Mouse (Mus musculus) lung, embryonic 16.5 days (tissue): Measurements from ENCODE around the gene Smtnl2. TPM values are rescaled to one million over a fixed set of nuclear protein-coding genes. Genes with fewer than 3 reads are reported as not detected.

ENCODE experiments used
- ATAC-seq: fragments of 200-750 bp; cut with Nextera tagmentation; 2 replicates; pipeline ENCODE4 v1.8.0; 2017; ENCODE audit warnings: low read depth, mild to moderate bottlenecking, moderate library complexity
- H3K27ac ChIP-seq: fragments of 300-500 bp; sonication (generic); 2 replicates; pipeline ENCODE4 v1.5.1; 2014; ENCODE audit warnings: mild to moderate bottlenecking, control low read depth, low read length
- H3K27me3 ChIP-seq: fragments of 300-500 bp; sonication (generic); 2 replicates; pipeline ENCODE4 v1.6.1; 2014; ENCODE audit warnings: low read depth, low read length, mixed read lengths; ENCODE audit not compliant: control insufficient read depth, insufficient read depth
- H3K36me3 ChIP-seq: fragments of 300-500 bp; sonication (generic); 2 replicates; pipeline ENCODE4 v1.6.1; 2014; ENCODE audit warnings: low read length; ENCODE audit not compliant: control insufficient read depth, insufficient read depth
- H3K4me1 ChIP-seq: fragments of 300-500 bp; sonication (generic); replicated peaks from 2 replicates; pipeline ENCODE4 v1.6.1; 2014; ENCODE audit warnings: low read length, mixed read lengths; ENCODE audit not compliant: control insufficient read depth, insufficient read depth
- H3K4me2 ChIP-seq: fragments of 300-500 bp; sonication (generic); 2 replicates; pipeline ENCODE4 v1.6.1; 2014; ENCODE audit warnings: low read depth, low read length, control low read depth
- H3K4me3 ChIP-seq: fragments of 300-500 bp; sonication (generic); 2 replicates; pipeline ENCODE4 v1.5.1; 2014; ENCODE audit warnings: mild to moderate bottlenecking, low read length, control low read depth
- H3K9ac ChIP-seq: fragments of 300-500 bp; sonication (generic); 2 replicates; pipeline ENCODE4 v1.6.1; 2014; ENCODE audit warnings: low read length, control low read depth
- H3K9me3 ChIP-seq: fragments of 300-500 bp; sonication (generic); 2 replicates; pipeline ENCODE4 v1.6.1; 2016; ENCODE audit warnings: low read length; ENCODE audit not compliant: control insufficient read depth
- WGBS: fragments of 180-500 bp; shearing (Covaris S2); extraction: QIAGEN DNeasy Blood & Tissue Kit; methylation state at CpG from one replicate; pipeline ENCODE4 v1.1.7; 2014; 5-methylcytosine and 5-hydroxymethylcytosine counted together
- polyA plus RNA-seq: library from polyadenylated mRNA; unstranded; fragments of >200 nt; fragmentation: Nextera tagmentation; extraction: Ambion mirVana; gene quantifications from 2 replicates; pipeline ENCODE4 v1.2.1, GENCODE M21; 2015

The Smtnl2 gene
- polyA plus RNA-seq, 1 experiment from 2014 or later, result 136 TPM

GRCm38 (mm10) chr11:72429288-72429690, 17.8 kb upstream of the Smtnl2 start:
- 42% methylated on average over 7 of the region's 7 CpGs for WGBS
- Histone ChIP-seq H3K4me1 (no peaks in the 10 kb centered on the region), H3K4me3 (peak overlapping the region; percentile 22; the same call in 1 of the 2 replicates), H3K9ac (peak overlapping the region; percentile 14; the same call in 1 of the 2 replicates), H3K4me2 (peak overlapping the region; percentile 37; the same call in 1 of the 2 replicates), H3K36me3 (no peaks in the 10 kb centered on the region), H3K9me3 (no peaks in the 10 kb centered on the region), H3K27ac (peak overlapping the region; percentile 47; the same call in 1 of the 2 replicates), H3K27me3 (no peaks in the 10 kb centered on the region)
- ATAC-seq, result peak; percentile 89

DNA sequence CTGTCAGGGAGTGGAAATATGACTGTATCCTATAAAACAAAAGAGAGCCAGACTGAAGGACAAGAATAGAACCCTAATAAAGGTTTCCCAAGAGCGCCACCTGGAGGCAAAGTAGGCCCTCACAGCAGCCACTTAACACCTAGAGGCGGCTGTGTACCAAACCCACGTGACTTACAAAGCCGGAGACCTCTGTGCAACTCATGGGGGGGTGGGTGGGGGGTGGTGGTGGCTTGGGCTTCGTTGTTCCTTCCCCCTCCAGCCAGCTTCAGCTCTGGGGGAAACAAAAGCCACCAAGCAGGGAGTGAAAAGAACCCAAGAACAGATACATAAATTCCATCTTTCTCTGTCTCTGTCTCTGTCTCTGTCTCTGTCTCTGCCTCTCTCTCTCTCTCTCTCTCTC, 17.2 kb upstream of the Smtnl2 start:
- Histone ChIP-seq H3K9me3 (no peaks in the 10 kb centered on the region), H3K4me2 (peak overlapping the region; percentile 37; the same call in 1 of the 2 replicates), H3K9ac (no peak overlapping the region), H3K36me3 (no peaks in the 10 kb centered on the region), H3K27me3 (no peaks in the 10 kb centered on the region), H3K4me1 (no peaks in the 10 kb centered on the region), H3K27ac (no peak overlapping the region), H3K4me3 (no peak overlapping the region)
- ATAC-seq, result peak; percentile 84
- WGBS, result 4% methylated on average over 5 of the region's 5 CpGs

GRCm38 (mm10) chr11:72426884-72427283, 15.4 kb upstream of the Smtnl2 start:
- no peak for ATAC-seq
- Histone ChIP-seq H3K27ac (no peak overlapping the region), H3K4me2 (no peak overlapping the region), H3K36me3 (no peaks in the 10 kb centered on the region), H3K4me3 (no peak overlapping the region), H3K9ac (no peak overlapping the region), H3K27me3 (no peaks in the 10 kb centered on the region), H3K4me1 (no peaks in the 10 kb centered on the region), H3K9me3 (no peaks in the 10 kb centered on the region)

DNA sequence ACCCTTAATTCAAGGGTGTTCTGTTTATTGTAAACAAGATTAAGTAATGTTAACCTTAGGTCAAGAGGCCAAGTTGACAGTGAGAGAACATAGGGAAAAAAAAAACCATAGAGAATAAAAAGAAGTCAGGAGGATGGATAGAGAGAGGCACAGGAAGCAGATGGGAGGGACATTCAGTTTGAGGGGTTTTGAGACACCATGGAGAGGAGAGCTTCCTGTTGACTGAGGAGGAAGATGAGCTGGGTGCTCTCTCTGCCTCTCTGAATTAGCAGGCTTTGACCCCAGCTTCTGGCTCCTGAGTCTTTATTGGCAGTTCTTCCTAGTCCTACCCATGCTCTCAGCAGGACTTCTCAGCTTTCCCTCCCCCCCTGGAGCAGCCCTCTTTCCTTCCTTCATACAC, 13.7 kb upstream of the Smtnl2 start:
- Histone ChIP-seq H3K27ac (no peak overlapping the region), H3K4me1 (no peaks in the 10 kb centered on the region), H3K36me3 (no peaks in the 10 kb centered on the region), H3K9ac (no peak overlapping the region), H3K4me2 (no peak overlapping the region), H3K27me3 (no peaks in the 10 kb centered on the region), H3K9me3 (no peaks in the 10 kb centered on the region), H3K4me3 (no peak overlapping the region)
- no peak for ATAC-seq

GRCm38 (mm10) chr11:72423686-72424085, 12.2 kb upstream of the Smtnl2 start:
- WGBS, result 73% methylated on average over 4 of the region's 4 CpGs
- H3K4me2 ChIP-seq, result no peak overlapping the region
- H3K9ac ChIP-seq, result no peak overlapping the region
- no peaks in the 10 kb centered on the region for H3K27me3 ChIP-seq
- no peaks in the 10 kb centered on the region for H3K36me3 ChIP-seq
- no peaks in the 10 kb centered on the region for H3K4me1 ChIP-seq
- no peak for ATAC-seq
- H3K4me3 ChIP-seq, result no peak overlapping the region
- no peak overlapping the region for H3K27ac ChIP-seq
- H3K9me3 ChIP-seq, result no peaks in the 10 kb centered on the region

DNA sequence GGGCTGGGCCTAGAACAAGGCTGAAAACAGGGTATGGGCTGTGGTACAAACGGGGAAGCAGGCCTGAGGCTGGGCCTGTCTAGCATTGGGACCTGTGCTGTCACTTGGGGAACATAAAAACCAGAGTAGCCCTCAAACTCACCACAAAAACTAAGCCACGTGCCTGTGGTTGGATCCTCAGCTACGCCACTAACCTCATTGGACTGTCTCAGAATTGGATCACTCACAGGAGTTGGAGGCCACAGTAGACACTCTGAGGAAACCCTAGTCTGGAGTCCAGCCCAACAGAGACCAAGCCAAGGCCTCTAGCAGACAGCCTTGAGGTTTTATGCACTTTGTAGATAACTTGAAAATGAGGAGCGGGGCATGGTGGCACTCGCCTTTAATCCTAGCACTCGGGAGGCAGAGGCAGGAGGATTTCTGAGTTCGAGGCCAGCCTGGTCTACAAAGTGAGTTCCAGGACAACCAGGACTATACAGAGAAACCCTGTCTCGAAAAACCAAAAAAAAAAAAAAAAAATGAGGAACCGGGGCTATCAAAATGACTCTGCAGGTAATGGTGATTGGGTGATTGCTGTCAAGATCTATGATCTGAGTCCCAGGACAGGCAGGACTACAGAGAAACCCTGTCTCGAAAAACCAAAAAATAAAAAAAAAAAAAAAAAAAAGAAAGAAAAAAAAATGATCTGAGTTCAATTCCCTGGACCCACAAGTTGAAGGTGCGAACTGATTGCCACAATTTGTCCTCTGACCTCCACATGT, 10.2 kb upstream of the Smtnl2 start:
- Histone ChIP-seq H3K27me3 (no peaks in the 10 kb centered on the region), H3K9ac (no peak overlapping the region), H3K4me3 (no peak overlapping the region), H3K9me3 (no peaks in the 10 kb centered on the region), H3K36me3 (no peaks in the 10 kb centered on the region), H3K4me1 (no peaks in the 10 kb centered on the region; the same call in 1 of the 2 replicates), H3K4me2 (no peak overlapping the region), H3K27ac (no peak overlapping the region)
- WGBS, result 92% methylated on average over 11 of the region's 11 CpGs
- no peak for ATAC-seq

DNA sequence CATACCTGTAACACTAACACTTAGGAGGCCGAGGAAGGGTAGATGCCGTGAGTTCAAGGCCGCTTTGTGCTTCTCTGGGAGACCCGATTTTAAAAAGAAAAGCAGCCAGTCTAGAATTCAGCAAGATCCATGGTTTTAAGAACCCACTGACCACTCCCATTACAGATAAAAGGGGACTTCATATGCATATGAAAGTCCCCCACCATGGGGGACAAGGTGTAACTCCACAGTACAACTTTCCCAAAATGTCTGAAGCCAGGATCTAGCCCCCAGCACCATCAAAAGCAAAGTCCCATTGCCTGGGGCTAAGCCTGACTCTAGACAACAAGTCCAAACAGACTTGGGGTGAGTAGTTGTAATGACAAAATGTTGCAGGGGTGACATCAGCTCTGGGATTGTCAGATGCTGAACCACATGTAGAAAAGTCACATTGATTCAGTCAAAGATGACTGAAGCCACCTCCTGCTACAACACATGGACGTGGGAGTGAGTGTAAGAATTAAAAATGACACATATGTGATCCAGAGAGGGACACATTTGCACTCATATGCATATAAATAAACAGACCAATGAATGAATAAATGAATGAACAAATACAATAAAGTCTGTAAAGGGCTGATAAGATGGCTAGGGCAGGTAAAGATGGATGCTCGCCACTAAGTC, 9.1 kb upstream of the Smtnl2 start:
- WGBS, result 84% methylated on average over 6 of the region's 6 CpGs
- no peak for ATAC-seq

DNA sequence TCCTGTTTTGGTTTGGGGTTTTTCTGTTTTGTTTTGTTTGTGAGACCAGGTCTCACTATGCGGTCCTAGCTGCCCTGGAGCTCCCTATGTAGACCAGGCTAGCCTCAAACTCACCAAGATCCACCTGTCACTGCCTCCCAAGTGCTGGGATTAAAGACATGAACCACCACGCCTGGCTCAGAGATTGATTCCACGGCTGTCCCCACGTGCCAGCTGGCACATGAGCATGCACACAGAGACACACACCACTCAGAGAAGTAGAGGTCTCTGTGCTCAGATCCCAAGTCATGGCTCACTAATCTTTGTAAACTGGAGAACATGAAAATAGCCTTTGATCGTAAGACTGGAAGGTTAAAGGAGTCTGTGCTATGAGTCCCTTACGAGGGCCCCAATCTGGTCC, 7.5 kb upstream of the Smtnl2 start:
- no peak for ATAC-seq

More for the DNA sequence above, 9.1 kb upstream of the Smtnl2 start:
- no peak overlapping the region for H3K9ac ChIP-seq
- H3K4me2 ChIP-seq, result no peak overlapping the region
- H3K9me3 ChIP-seq, result no peaks in the 10 kb centered on the region
- H3K36me3 ChIP-seq, result no peaks in the 10 kb centered on the region
- peaks cover 6% of the 10 kb centered on the region for H3K4me1 ChIP-seq
- H3K27ac ChIP-seq, result no peak overlapping the region
- H3K27me3 ChIP-seq, result no peaks in the 10 kb centered on the region
- H3K4me3 ChIP-seq, result no peak overlapping the region

GRCm38 (mm10) chr11:72418227-72418626, 6.7 kb upstream of the Smtnl2 start:
- no peak overlapping the region for H3K9ac ChIP-seq
- H3K9me3 ChIP-seq, result no peaks in the 10 kb centered on the region
- 58% methylated on average over 8 of the region's 8 CpGs for whole genome bisulfite sequencing
- H3K27ac ChIP-seq, result no peak overlapping the region
- ATAC-seq, result no peak
- H3K4me1 ChIP-seq, result peaks cover 9% of the 10 kb centered on the region
- no peak overlapping the region for H3K4me3 ChIP-seq
- no peaks in the 10 kb centered on the region for H3K36me3 ChIP-seq
- H3K27me3 ChIP-seq, result no peaks in the 10 kb centered on the region
- no peak overlapping the region for H3K4me2 ChIP-seq

More for the DNA sequence above, 7.5 kb upstream of the Smtnl2 start:
- H3K27ac ChIP-seq, result no peak overlapping the region
- no peak overlapping the region for H3K9ac ChIP-seq
- H3K4me3 ChIP-seq, result no peak overlapping the region
- no peaks in the 10 kb centered on the region for H3K36me3 ChIP-seq
- peaks cover 6% of the 10 kb centered on the region for H3K4me1 ChIP-seq
- 87% methylated on average over 6 of the region's 6 CpGs for WGBS
- H3K27me3 ChIP-seq, result no peaks in the 10 kb centered on the region
- no peak overlapping the region for H3K4me2 ChIP-seq
- H3K9me3 ChIP-seq, result no peaks in the 10 kb centered on the region
